ENCODE assay signal across 8 mouse cellular contexts in genomic region chr5:77358347-77358746, GRCm38 (mm10). TPM values are rescaled to one million over a fixed set of nuclear protein-coding genes. Genes with fewer than 3 reads are reported as not detected.
DNase-seq lines count a peak whose midpoint lies in the region; ATAC-seq and TF ChIP-seq lines count a peak whose summit lies in the region.

No protein-coding gene starts in this region.

- H3K4me2 ChIP-seq in intestine, postnatal 0 days (replicated peaks; ENCODE audit: low read depth), result peak overlapping the region; percentile 76
- H3K4me2 ChIP-seq in lung, embryonic 16.5 days (ENCODE audit: low read depth, low read length), result peak overlapping the region; percentile 53

- peak overlapping the region; percentile 73 for H3K27ac ChIP-seq in intestine, postnatal 0 days (ENCODE audit: low read depth, low read length)
- peak overlapping the region; percentile 87 for H3K27ac ChIP-seq in lung, embryonic 16.5 days (ENCODE audit: low read length)

- WGBS in intestine, postnatal 0 days, result 2% methylated on average over 10 of the region's 10 CpGs
- WGBS in lung, embryonic 16.5 days, result 3% methylated on average over 10 of the region's 10 CpGs

- H3K9me3 ChIP-seq in intestine, postnatal 0 days (ENCODE audit: control insufficient read depth), result no peaks in the 10 kb centered on the region
- no peaks in the 10 kb centered on the region for H3K9me3 ChIP-seq in lung, embryonic 16.5 days (ENCODE audit: control insufficient read depth, low read length)

- no peaks in the 10 kb centered on the region for H3K27me3 ChIP-seq in intestine, postnatal 0 days (replicated peaks; ENCODE audit: control insufficient read depth, insufficient read depth, low read length)
- no peaks in the 10 kb centered on the region for H3K27me3 ChIP-seq in lung, embryonic 16.5 days (ENCODE audit: control insufficient read depth, insufficient read depth, low read depth, low read length)

- H3K36me3 ChIP-seq in intestine, postnatal 0 days (ENCODE audit: control insufficient read depth, insufficient read depth), result no peaks in the 10 kb centered on the region; the same call in 1 of the 2 replicates
- no peaks in the 10 kb centered on the region for H3K36me3 ChIP-seq in lung, embryonic 16.5 days (ENCODE audit: control insufficient read depth, insufficient read depth, low read length)

- DNase-seq in Muller cell, postnatal 12 days (ENCODE audit: inconsistent ontology term), result peak; percentile 47
- DNase-seq in heart, adult 11 months, result peak; percentile 98
- DNase-seq in ovary, postnatal 36 days (ENCODE audit: low spot score), result peak; percentile 47

- peak; percentile 52 for ATAC-seq in common myeloid progenitor, adult 5-6 weeks (replicated peaks; ENCODE audit: low read depth, poor library complexity, severe bottlenecking)
- ATAC-seq in intestine, postnatal 0 days, result peak; percentile 50
- peak; percentile 73 for ATAC-seq in lung, embryonic 16.5 days (ENCODE audit: low read depth)
- ATAC-seq in activated CD4-positive, CD25-positive, alpha-beta regulatory T cell, adult 4 months, result no peak
- no peak for ATAC-seq in inflammation-experienced regulatory T-cells, adult 6 months

- H3K4me3 ChIP-seq in intestine, postnatal 0 days (ENCODE audit: low read depth, low read length), result peak overlapping the region; percentile 41
- peak overlapping the region; percentile 48 for H3K4me3 ChIP-seq in lung, embryonic 16.5 days (ENCODE audit: low read length)

- H3K9ac ChIP-seq in intestine, postnatal 0 days (ENCODE audit: low read depth, low read length), result peak overlapping the region; percentile 22
- H3K9ac ChIP-seq in lung, embryonic 16.5 days (ENCODE audit: low read length), result peak overlapping the region; percentile 63

- no peak for TF ChIP-seq CTCF in intestine, postnatal 0 days (IDR thresholded peaks at IDR 0.05; ENCODE audit: low read depth)

- H3K4me1 ChIP-seq in intestine, postnatal 0 days (replicated peaks; ENCODE audit: control insufficient read depth, insufficient read depth, low read length), result no peaks in the 10 kb centered on the region
- H3K4me1 ChIP-seq in lung, embryonic 16.5 days (replicated peaks; ENCODE audit: control insufficient read depth, insufficient read depth, low read length), result peaks cover 33% of the 10 kb centered on the region

RNA-seq across cellular contexts. Expression of gene Polr2b, which starts 48.4 kb away (rescaled TPM):
- 160 and 171 TPM in 2 replicates for total RNA-seq in common myeloid progenitor, adult 5-6 weeks (2017)
- polyA plus RNA-seq in intestine, postnatal 0 days (2015; fragmentation: Nextera tagmentation; extraction: Ambion mirVana), result 18.7 and 20.3 TPM in 2 replicates
- polyA plus RNA-seq in lung, embryonic 16.5 days (2015; fragmentation: Nextera tagmentation; extraction: Ambion mirVana), result 56.2 and 60.9 TPM in 2 replicates
- polyA plus RNA-seq in activated CD4-positive, CD25-positive, alpha-beta regulatory T cell, adult 4 months (2017; shearing (Covaris generic)), result 10 to 100 TPM; 45.0 to 49.2 TPM
- 10 to 100 TPM; 51.5 to 53.3 (median 51.6) TPM for polyA plus RNA-seq in inflammation-experienced regulatory T-cells, adult 6 months (2017; shearing (Covaris generic))

RNA-seq across cellular contexts. Expression of gene Noa1, which starts 48.5 kb away (rescaled TPM):
- 20.3 and 40.9 TPM in 2 replicates for total RNA-seq in common myeloid progenitor, adult 5-6 weeks (2017)
- polyA plus RNA-seq in intestine, postnatal 0 days (2015; fragmentation: Nextera tagmentation; extraction: Ambion mirVana), result 11.8 and 12.3 TPM in 2 replicates
- polyA plus RNA-seq in lung, embryonic 16.5 days (2015; fragmentation: Nextera tagmentation; extraction: Ambion mirVana), result 21.5 and 25.8 TPM in 2 replicates
- 1 to 10 TPM; 5.0 to 8.3 TPM for polyA plus RNA-seq in activated CD4-positive, CD25-positive, alpha-beta regulatory T cell, adult 4 months (2017; shearing (Covaris generic))
- polyA plus RNA-seq in inflammation-experienced regulatory T-cells, adult 6 months (2017; shearing (Covaris generic)), result 1 to 10 TPM; 4.3 to 6.2 (median 4.8) TPM

RNA-seq across cellular contexts. Expression of gene Igfbp7, which starts 49.5 kb away (rescaled TPM):
- 1.8 and 2.7 TPM in 2 replicates for total RNA-seq in common myeloid progenitor, adult 5-6 weeks (2017)
- polyA plus RNA-seq in intestine, postnatal 0 days (2015; fragmentation: Nextera tagmentation; extraction: Ambion mirVana), result 255 and 258 TPM in 2 replicates
- polyA plus RNA-seq in lung, embryonic 16.5 days (2015; fragmentation: Nextera tagmentation; extraction: Ambion mirVana), result 99.8 and 104 TPM in 2 replicates
- polyA plus RNA-seq in activated CD4-positive, CD25-positive, alpha-beta regulatory T cell, adult 4 months (2017; shearing (Covaris generic)), result under 1 TPM in 1 of 2 experiments, not detected in 1; 0.44 TPM
- under 1 TPM in 2 of 3 experiments, not detected in 1; 0.32 to 0.83 TPM for polyA plus RNA-seq in inflammation-experienced regulatory T-cells, adult 6 months (2017; shearing (Covaris generic))

Comparison
In these comparisons a context has a peak if more than half of its experiments do, and no peak if none do; other contexts are left out.
1. DNase-seq: peak in every context shown above with its lines; median percentile 98 in heart, adult 11 months; 47 in Muller cell, postnatal 12 days; 47 in ovary, postnatal 36 days.
2. ATAC-seq: peak in common myeloid progenitor, adult 5-6 weeks (single experiment), intestine, postnatal 0 days (single experiment) and lung, embryonic 16.5 days (single experiment); none in activated CD4-positive, CD25-positive, alpha-beta regulatory T cell, adult 4 months (single experiment) and inflammation-experienced regulatory T-cells, adult 6 months (single experiment).
3. RNA of gene Igfbp7, which starts 49.5 kb away (polyA plus RNA-seq): 255 to 258 TPM in intestine, postnatal 0 days and 99.8 to 104 TPM in lung, embryonic 16.5 days; 0.44 TPM in activated CD4-positive, CD25-positive, alpha-beta regulatory T cell, adult 4 months and 0.32 to 0.83 TPM in inflammation-experienced regulatory T-cells, adult 6 months; every median in the first group is over 10 times any median in the second.